In genomic region chr3:40179726-40180317, GRCm38 (mm10) we compare ENCODE assay signal across 17 mouse cellular contexts.
"Had no signal": no experiment of that assay in that cellular context is flagged by ENCODE, and none has a peak within 500 bp of the region (broad histone marks: within the 10 kb centered on the region; RNA-seq: fewer than 3 reads in every experiment).

No protein-coding gene starts in this region.

- H3K4me3 ChIP-seq: kidney, embryonic 15.5 days; limb, embryonic 12.5 days; limb, embryonic 15.5 days; liver, embryonic 13.5 days had no signal

- H3K27me3 ChIP-seq: kidney, embryonic 15.5 days; limb, embryonic 12.5 days; limb, embryonic 15.5 days; liver, embryonic 13.5 days had no signal

- DNase-seq: kidney, postnatal 10 days; kidney, postnatal 4 days; left cerebral cortex, postnatal 4 days; liver, embryonic 13.5 days; lung, adult 2 months; lung, postnatal 14 days; lung, postnatal 4 days; midbrain, embryonic 14.5 days; right cerebral cortex, postnatal 4 days; thymus, adult 2 months; thymus, postnatal 14 days; thymus, postnatal 4 days had no signal

- H3K9ac ChIP-seq: kidney, embryonic 15.5 days; limb, embryonic 12.5 days; limb, embryonic 15.5 days; liver, embryonic 13.5 days had no signal

- H3K27ac ChIP-seq: kidney, embryonic 15.5 days; limb, embryonic 12.5 days; limb, embryonic 15.5 days; liver, embryonic 13.5 days; stomach, postnatal 0 days had no signal

- H3K9me3 ChIP-seq: kidney, embryonic 15.5 days; limb, embryonic 12.5 days; limb, embryonic 15.5 days; liver, embryonic 13.5 days had no signal

- H3K36me3 ChIP-seq: kidney, embryonic 15.5 days; limb, embryonic 12.5 days; limb, embryonic 15.5 days; liver, embryonic 13.5 days had no signal

- H3K4me2 ChIP-seq: kidney, embryonic 15.5 days; limb, embryonic 12.5 days; limb, embryonic 15.5 days; liver, embryonic 13.5 days; midbrain, embryonic 11.5 days had no signal

- H3K4me1 ChIP-seq: kidney, embryonic 15.5 days; limb, embryonic 12.5 days; limb, embryonic 15.5 days; liver, embryonic 13.5 days had no signal
